Mouse (Mus musculus) neural tube, embryonic 14.5 days (tissue): ENCODE measurements at regions not wholly inside any gene's neighbourhood (a gene's known extent, or its start where the extent isn't known, plus 50 kb on each side); places are given as distances from the start of the nearest gene placed in this dataset.

ENCODE experiments used
- ATAC-seq: fragments of 200-750 bp; cut with Nextera tagmentation; 2 replicates; pipeline ENCODE4 v1.8.0; 2017; ENCODE audit warnings: low read depth, mild to moderate bottlenecking, moderate TSS enrichment, moderate library complexity
- H3K27ac ChIP-seq: fragments of 300-500 bp; sonication (generic); 2 replicates; pipeline ENCODE4 v1.5.1; 2014; ENCODE audit warnings: low read depth, mild to moderate bottlenecking, control low read depth, low read length, moderate library complexity, mixed read lengths
- H3K27me3 ChIP-seq: fragments of 300-500 bp; sonication (generic); 2 replicates; pipeline ENCODE4 v1.6.1; 2014; ENCODE audit warnings: low read length; ENCODE audit not compliant: control insufficient read depth, insufficient read depth
- H3K36me3 ChIP-seq: fragments of 300-500 bp; sonication (generic); 2 replicates; pipeline ENCODE4 v1.6.1; 2014; ENCODE audit warnings: low read length, mixed read lengths; ENCODE audit not compliant: control insufficient read depth, insufficient read depth
- H3K4me1 ChIP-seq: fragments of 300-500 bp; sonication (generic); 2 replicates; pipeline ENCODE4 v1.6.1; 2014; ENCODE audit warnings: low read length; ENCODE audit not compliant: control insufficient read depth, insufficient read depth
- H3K4me2 ChIP-seq: fragments of 300-500 bp; sonication (generic); 2 replicates; pipeline ENCODE4 v1.6.1; 2014; ENCODE audit warnings: mild to moderate bottlenecking, low read depth, low read length, control low read depth
- H3K4me3 ChIP-seq: fragments of 300-500 bp; sonication (generic); 2 replicates; pipeline ENCODE4 v1.5.1; 2014; ENCODE audit warnings: low read depth, low read length, control low read depth, mixed read lengths
- H3K9ac ChIP-seq: fragments of 300-500 bp; sonication (generic); replicated peaks from 2 replicates; pipeline ENCODE4 v1.6.1; 2014; ENCODE audit warnings: low read depth, mild to moderate bottlenecking, control low read depth, low read length, mixed read lengths
- H3K9me3 ChIP-seq: fragments of 300-500 bp; sonication (generic); 2 replicates; pipeline ENCODE4 v1.6.1; 2016; ENCODE audit warnings: low read length; ENCODE audit not compliant: control insufficient read depth
- WGBS: fragments of 180-500 bp; shearing (Covaris S2); extraction: QIAGEN DNeasy Blood & Tissue Kit; methylation state at CpG from one replicate; pipeline ENCODE4 v1.1.7; 2014; 5-methylcytosine and 5-hydroxymethylcytosine counted together

GRCm38 (mm10) chr4:95197077-95197711 lies 145.2 kb upstream of the Jun start:
- 59% methylated on average over 7 of the region's 7 CpGs for WGBS
- H3K4me2 ChIP-seq = no peak overlapping the region
- no peaks in the 10 kb centered on the region for H3K36me3 ChIP-seq
- no peaks in the 10 kb centered on the region for H3K4me1 ChIP-seq
- H3K27ac ChIP-seq = no peak overlapping the region
- H3K4me3 ChIP-seq = no peak overlapping the region
- H3K9ac ChIP-seq = no peak overlapping the region
- H3K9me3 ChIP-seq = no peaks in the 10 kb centered on the region
- H3K27me3 ChIP-seq = no peaks in the 10 kb centered on the region
- peak; percentile 51; the same call in 1 of the 2 replicates for ATAC-seq

- Histone ChIP-seq H3K9me3 (no peaks in the 10 kb centered on the region), H3K4me2 (no peak overlapping the region), H3K9ac (no peak overlapping the region), H3K36me3 (no peaks in the 10 kb centered on the region), H3K27ac (no peak overlapping the region), H3K4me1 (no peaks in the 10 kb centered on the region), H3K27me3 (no peaks in the 10 kb centered on the region), H3K4me3 (no peak overlapping the region)
- peak; percentile 49; the same call in 1 of the 2 replicates for ATAC-seq
- WGBS = 47% methylated on average over 5 of the region's 5 CpGs
Observed at GRCm38 (mm10) chr4:95199394-95199793, 147.4 kb upstream of the Jun start.

GRCm38 (mm10) chr4:95200130-95200529 lies 148.1 kb upstream of the Jun start:
- WGBS = 96% methylated on average over 7 of the region's 7 CpGs
- no peaks in the 10 kb centered on the region for H3K27me3 ChIP-seq
- H3K4me2 ChIP-seq = no peak overlapping the region

GRCm38 (mm10) chr4:95202478-95202877 lies 150.5 kb upstream of the Jun start:
- no peak overlapping the region for H3K4me2 ChIP-seq
- 85% methylated on average over 6 of the region's 6 CpGs for WGBS
- no peak overlapping the region for H3K27ac ChIP-seq
- no peaks in the 10 kb centered on the region for H3K36me3 ChIP-seq
- no peaks in the 10 kb centered on the region for H3K9me3 ChIP-seq
- H3K4me1 ChIP-seq = no peaks in the 10 kb centered on the region
- H3K4me3 ChIP-seq = no peak overlapping the region
- ATAC-seq = no peak
- no peaks in the 10 kb centered on the region for H3K27me3 ChIP-seq
- H3K9ac ChIP-seq = no peak overlapping the region

More at GRCm38 (mm10) chr4:95200130-95200529, 148.1 kb upstream of the Jun start:
- Histone ChIP-seq H3K4me3 (no peak overlapping the region), H3K27ac (no peak overlapping the region), H3K9ac (no peak overlapping the region), H3K9me3 (no peaks in the 10 kb centered on the region), H3K4me1 (no peaks in the 10 kb centered on the region), H3K36me3 (no peaks in the 10 kb centered on the region)
- no peak for ATAC-seq

GRCm38 (mm10) chr4:95203577-95203976 lies 151.6 kb upstream of the Jun start:
- Histone ChIP-seq H3K4me2 (no peak overlapping the region), H3K9ac (no peak overlapping the region), H3K9me3 (no peaks in the 10 kb centered on the region), H3K4me3 (no peak overlapping the region), H3K27ac (no peak overlapping the region), H3K4me1 (no peaks in the 10 kb centered on the region), H3K27me3 (no peaks in the 10 kb centered on the region), H3K36me3 (no peaks in the 10 kb centered on the region)
- no peak for ATAC-seq

- H3K27me3 ChIP-seq = no peaks in the 10 kb centered on the region
- no peak overlapping the region for H3K27ac ChIP-seq
- H3K4me3 ChIP-seq = no peak overlapping the region
- H3K9ac ChIP-seq = no peak overlapping the region
- H3K9me3 ChIP-seq = no peaks in the 10 kb centered on the region
- H3K4me2 ChIP-seq = no peak overlapping the region
- no peaks in the 10 kb centered on the region for H3K36me3 ChIP-seq
- no peaks in the 10 kb centered on the region for H3K4me1 ChIP-seq
- WGBS = 78% methylated on average over 1 of the region's 1 CpGs
- ATAC-seq = no peak
Observed at GRCm38 (mm10) chr4:95205372-95205771, 153.3 kb upstream of the Jun start.

- Histone ChIP-seq H3K4me1 (no peaks in the 10 kb centered on the region), H3K27me3 (no peaks in the 10 kb centered on the region), H3K9ac (no peak overlapping the region), H3K36me3 (no peaks in the 10 kb centered on the region), H3K27ac (no peak overlapping the region), H3K4me3 (no peak overlapping the region), H3K9me3 (no peaks in the 10 kb centered on the region), H3K4me2 (no peak overlapping the region)
- ATAC-seq = no peak
- 85% methylated on average over 5 of the region's 5 CpGs for WGBS
Observed at GRCm38 (mm10) chr4:95207783-95208182, 155.8 kb upstream of the Jun start.

GRCm38 (mm10) chr4:95208827-95209226 lies 156.8 kb upstream of the Jun start:
- Histone ChIP-seq H3K9ac (no peak overlapping the region), H3K4me2 (no peak overlapping the region), H3K4me1 (no peaks in the 10 kb centered on the region), H3K27me3 (no peaks in the 10 kb centered on the region), H3K36me3 (no peaks in the 10 kb centered on the region), H3K27ac (no peak overlapping the region), H3K9me3 (no peaks in the 10 kb centered on the region), H3K4me3 (no peak overlapping the region)
- ATAC-seq = peak; percentile 51; the same call in 1 of the 2 replicates
- WGBS = 83% methylated on average over 7 of the region's 7 CpGs

- WGBS = 58% methylated on average over 3 of the region's 3 CpGs
- H3K27me3 ChIP-seq = no peaks in the 10 kb centered on the region
- no peak overlapping the region for H3K9ac ChIP-seq
- no peaks in the 10 kb centered on the region for H3K4me1 ChIP-seq
- H3K36me3 ChIP-seq = no peaks in the 10 kb centered on the region
- ATAC-seq = no peak
- H3K27ac ChIP-seq = no peak overlapping the region
- H3K4me2 ChIP-seq = no peak overlapping the region
- no peak overlapping the region for H3K4me3 ChIP-seq
- H3K9me3 ChIP-seq = no peaks in the 10 kb centered on the region
Observed at GRCm38 (mm10) chr4:95209322-95210119, 157.5 kb upstream of the Jun start.
